Mouse (Mus musculus) CH12.LX (cell line): ENCODE results near the gene Abca17. TPM values are rescaled to one million over a fixed set of nuclear protein-coding genes. Genes with fewer than 3 reads are reported as not detected.
A peak's percentile ranks its signal among the peaks of the same experiment; 100 is the strongest.

ENCODE experiments used
- DNase-seq: peaks from one replicate; pipeline ENCODE4 v3.0.0-alpha.2; 2013; ENCODE audit errors: extremely low read depth
- H3K27ac ChIP-seq: 2 replicates; pipeline ENCODE4 v1.5.1; 2012; ENCODE audit warnings: low read depth, mild to moderate bottlenecking, control low read depth, moderate library complexity; ENCODE audit not compliant: insufficient read depth
- H3K27me3 ChIP-seq: replicated peaks from 2 replicates; pipeline ENCODE3; 2012; ENCODE audit warnings: inconsistent platforms
- H3K36me3 ChIP-seq, 2 experiments: replicated peaks in 1 of 2; 2 replicates each; pipeline versions ENCODE3 to v1.6.1; 2012; ENCODE audit warnings: inconsistent platforms in 1 of 2, low read length in 1 of 2, mild to moderate bottlenecking in 1 of 2, mixed read lengths in 1 of 2, moderate library complexity in 1 of 2; ENCODE audit not compliant: control insufficient read depth in 1 of 2, insufficient read depth in 1 of 2
- H3K4me1 ChIP-seq, 2 experiments: 2 replicates each; pipeline ENCODE4 v1.6.1; 2012; ENCODE audit warnings: inconsistent platforms in 1 of 2, moderate library complexity in 1 of 2; ENCODE audit not compliant: insufficient read depth in 2 of 2, control insufficient read depth in 1 of 2
- H3K4me2 ChIP-seq: 2 replicates; pipeline ENCODE4 v1.6.1; 2012; ENCODE audit warnings: low read depth, mild to moderate bottlenecking, control low read depth; ENCODE audit not compliant: poor library complexity, insufficient read depth, severe bottlenecking
- H3K4me3 ChIP-seq, 3 experiments: fragments of 150-350 bp in 1 of 3; sonication (generic) in 1 of 3; replicated peaks in 1 of 3; 2 replicates each; pipeline versions ENCODE3 to v1.5.1; 2011 to 2012; ENCODE audit warnings: low read depth in 2 of 3, low read length in 2 of 3, mild to moderate bottlenecking in 2 of 3, moderate library complexity in 2 of 3, control low read depth in 1 of 3, improper control_type of control experiment in 1 of 3, inconsistent platforms in 1 of 3, mixed read lengths in 1 of 3; ENCODE audit not compliant: poor library complexity in 1 of 3
- H3K79me2 ChIP-seq: replicated peaks from 2 replicates; pipeline ENCODE4 v1.6.1; 2012; ENCODE audit warnings: mild to moderate bottlenecking, moderate library complexity; ENCODE audit not compliant: control insufficient read depth, poor library complexity, insufficient read depth, severe bottlenecking; ENCODE audit errors: extremely low read depth
- H3K9ac ChIP-seq: 2 replicates; pipeline ENCODE4 v1.6.1; 2012; ENCODE audit warnings: low read depth, mild to moderate bottlenecking, control low read depth, moderate library complexity; ENCODE audit not compliant: insufficient read depth
- H3K9me3 ChIP-seq: replicated peaks from 2 replicates; pipeline ENCODE3; 2012; ENCODE audit warnings: low read length, inconsistent platforms, mixed read lengths
- CHD2 ChIP-seq: IDR thresholded peaks from 2 replicates; pipeline ENCODE4 v1.6.1; 2011; ENCODE audit warnings: low read length, improper control_type of control experiment
- CTCF ChIP-seq, 2 experiments: IDR thresholded peaks in 1 of 2; conservative IDR thresholded peaks in 1 of 2; 2 replicates each; pipeline ENCODE4 v1.5.1; 2011 to 2012; ENCODE audit warnings: low read depth in 2 of 2, low read length in 2 of 2, improper control_type of control experiment in 1 of 2, inconsistent platforms in 1 of 2, mild to moderate bottlenecking in 1 of 2, moderate library complexity in 1 of 2
- E2F4 ChIP-seq: IDR thresholded peaks from 2 replicates; pipeline ENCODE4 v1.6.1; 2011; ENCODE audit warnings: low read depth, low read length, improper control_type of control experiment; ENCODE audit not compliant: insufficient replicate concordance
- GABPA ChIP-seq: IDR thresholded peaks from 2 replicates; pipeline ENCODE4 v1.6.1; 2012; ENCODE audit warnings: low read depth, low read length, improper control_type of control experiment, inconsistent platforms; ENCODE audit not compliant: insufficient replicate concordance
- HCFC1 ChIP-seq: IDR thresholded peaks from 2 replicates; pipeline ENCODE4 v1.6.1; 2012; ENCODE audit warnings: low read depth, mild to moderate bottlenecking, inconsistent platforms, low read length, improper control_type of control experiment
- IRF4 ChIP-seq: IDR thresholded peaks from 2 replicates; pipeline ENCODE4 v1.6.1; 2014; ENCODE audit warnings: low read depth, mild to moderate bottlenecking, inconsistent platforms, low read length, improper control_type of control experiment
- JUND ChIP-seq: conservative IDR thresholded peaks from 2 replicates; pipeline ENCODE4 v1.6.1; 2011; ENCODE audit warnings: low read depth, low read length, improper control_type of control experiment
- MAX ChIP-seq: IDR thresholded peaks from 2 replicates; pipeline ENCODE4 v1.6.1; 2011; ENCODE audit warnings: low read length, improper control_type of control experiment
- MYC ChIP-seq: IDR thresholded peaks from 2 replicates; pipeline ENCODE4 v1.6.1; 2011; ENCODE audit warnings: low read depth, mild to moderate bottlenecking, improper control_type of control experiment, low read length
- NELFE ChIP-seq: IDR thresholded peaks from 2 replicates; pipeline ENCODE4 v1.6.1; 2011; ENCODE audit warnings: low read depth, low read length, improper control_type of control experiment
- POLR2A ChIP-seq: IDR thresholded peaks from 2 replicates; pipeline ENCODE4 v1.6.1; 2011; ENCODE audit warnings: low read depth, mild to moderate bottlenecking, improper control_type of control experiment, low read length
- SIN3A ChIP-seq: IDR thresholded peaks from 2 replicates; pipeline ENCODE4 v1.6.1; 2012; ENCODE audit warnings: low read length, improper control_type of control experiment, inconsistent platforms
- TBP ChIP-seq: conservative IDR thresholded peaks from 2 replicates; pipeline ENCODE4 v1.6.1; 2011; ENCODE audit warnings: low read depth, low read length, improper control_type of control experiment
- TCF12 ChIP-seq: IDR thresholded peaks from 2 replicates; pipeline ENCODE4 v1.6.1; 2014; ENCODE audit warnings: low read depth, mild to moderate bottlenecking, inconsistent platforms, low read length, improper control_type of control experiment
- UBTF ChIP-seq: IDR thresholded peaks from 2 replicates; pipeline ENCODE4 v1.6.1; 2012; ENCODE audit warnings: low read depth, mild to moderate bottlenecking, inconsistent platforms, low read length, improper control_type of control experiment, moderate library complexity
- dilution Hi-C: fragments of 300-500 bp; cut with MboI; formaldehyde crosslinking; loops from 2 replicates; pipeline ENCODE4 v1.14.3; 2020; ENCODE audit warnings: low sequenced_read_pairs; ENCODE audit not compliant: extremely low pct_unique_long_range_greater_than_20kb, extremely low pct_ligation_motif_present
- in situ Hi-C: fragments of 300-500 bp; cut with MboI; formaldehyde crosslinking; loops from 3 replicates; pipeline ENCODE4 v1.14.3; 2019; ENCODE audit warnings: low sequenced_read_pairs, low pct_ligation_motif_present, low pct_unique_long_range_greater_than_20kb, mixed read lengths
- polyA plus RNA-seq: library from polyadenylated mRNA; unstranded; fragments of >175 nt; gene quantifications from 2 replicates; pipeline ENCODE4 v1.2.1, GENCODE M21; 2012; ENCODE audit warnings: low read depth; ENCODE audit not compliant: insufficient read length
- total RNA-seq, 2 experiments: library from RNA; depleted of rRNA; stranded (reverse); fragments of 300-350 nt in 1 of 2; fragments of >200 nt in 1 of 2; gene quantifications; 2 replicates each; pipeline ENCODE4 v1.2.3; 2012 to 2014

Gene Abca17
- total and polyA plus RNA-seq, 3 experiments, result not detected

DNA sequence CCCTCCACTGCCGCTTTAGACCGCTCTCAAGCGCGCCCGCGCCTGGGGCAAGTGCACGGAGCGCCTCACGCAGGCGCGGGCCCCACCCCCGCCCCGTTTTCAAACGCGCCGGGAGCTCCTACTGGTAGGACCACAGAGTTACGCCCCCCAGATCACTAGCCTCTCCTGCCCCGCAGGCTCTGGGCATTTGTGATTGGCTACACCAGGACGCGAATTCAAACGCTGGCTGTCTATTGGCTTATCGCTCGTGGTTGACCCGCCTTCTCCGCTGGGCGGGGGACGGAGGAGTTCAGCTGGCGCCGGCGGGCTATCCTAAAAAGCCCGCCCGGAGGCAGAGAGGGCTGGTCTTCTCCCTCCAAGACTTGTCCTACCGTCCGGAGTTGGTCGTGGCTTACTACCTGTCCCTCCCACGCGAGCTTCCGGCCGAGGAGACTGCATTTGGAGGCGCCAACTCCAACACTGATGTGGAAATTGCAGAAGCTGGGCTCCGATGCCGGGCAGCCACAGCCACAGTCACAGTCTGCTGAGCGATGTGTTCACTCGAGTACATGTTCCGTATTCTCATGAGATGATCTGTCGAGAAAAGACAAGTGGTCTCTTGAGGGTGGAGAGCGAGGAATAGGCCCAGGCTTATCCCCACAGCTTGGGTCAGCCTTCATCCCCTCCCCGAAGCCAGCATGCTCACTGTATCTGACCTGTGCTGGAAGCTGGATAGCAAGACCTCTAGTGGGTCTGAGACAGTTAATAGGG, 99.4 kb downstream of the Abca17 start, which contains the start of gene Ccnf (continued):
- no peak for TF ChIP-seq GABPA
- TF ChIP-seq UBTF, result no peak
- TF ChIP-seq MYC, result no peak
- TF ChIP-seq IRF4, result peak; percentile 26
- TF ChIP-seq CHD2, result peak; percentile 92
- TF ChIP-seq MAX, result peak; percentile 54; the same call in 1 of the 2 replicates
- TF ChIP-seq SIN3A, result peak; percentile 89
- TF ChIP-seq TCF12, result peak; percentile 83
- peak; percentile 79; the same call in 1 of the 2 replicates for TF ChIP-seq E2F4
- peak; percentile 53; the same call in 1 of the 2 replicates for TF ChIP-seq TBP
- TF ChIP-seq HCFC1, result peak; percentile 41; the same call in 1 of the 2 replicates

DNA sequence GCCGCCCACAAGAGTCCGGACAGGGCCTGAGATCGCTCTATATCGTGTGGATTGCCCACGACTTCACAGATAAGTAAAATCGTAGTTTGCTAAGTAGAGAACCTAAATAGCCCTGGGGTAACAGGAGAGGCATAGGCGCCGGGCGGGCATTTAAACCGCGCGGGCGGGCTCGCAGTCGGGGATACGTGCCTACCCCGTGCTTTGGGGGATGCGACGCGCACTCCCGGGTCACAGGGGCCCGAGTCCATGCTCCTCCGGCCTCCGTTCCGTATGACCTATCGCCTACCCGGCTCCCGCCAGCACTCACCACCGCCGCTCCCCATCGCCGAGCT, 99.9 kb downstream of the Abca17 start:
- dilution Hi-C loops, result no loop called here
- no peaks in the 10 kb centered on the region for H3K9me3 ChIP-seq

DNA sequence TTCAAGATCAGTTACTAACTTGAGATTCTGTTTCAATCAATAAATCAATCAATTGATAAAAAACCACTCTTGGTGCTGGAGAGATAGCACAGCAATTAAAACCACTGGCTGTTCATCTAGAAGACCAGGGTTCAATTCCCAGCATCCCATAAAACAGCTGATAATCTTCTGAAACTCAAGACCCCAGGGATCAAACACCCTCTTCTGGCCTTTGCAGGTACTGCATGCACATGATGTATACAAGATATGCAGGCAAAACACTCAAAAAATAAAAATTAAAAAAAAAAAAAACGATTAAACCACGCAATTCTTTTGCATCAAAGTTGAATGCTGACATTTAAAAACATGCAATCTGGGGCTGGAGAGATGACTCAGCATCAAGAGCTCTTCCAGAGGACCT, 102.2 kb downstream of the Abca17 start:
- Histone ChIP-seq H3K9ac (no peak overlapping the region), H3K27me3 (no peaks in the 10 kb centered on the region), H3K4me3 (no peak overlapping the region), H3K36me3 (peaks cover 33 to 45% of the 10 kb centered on the region in 2 experiments), H3K4me1 (peaks cover 5 to 22% of the 10 kb centered on the region in 2 experiments; a peak in 3 of 4 replicates), H3K9me3 (peaks cover 13% of the 10 kb centered on the region), H3K4me2 (no peak overlapping the region), H3K79me2 (peaks cover 15% of the 10 kb centered on the region), H3K27ac (no peak overlapping the region)
- peak; percentile 30 for DNase-seq
- in situ Hi-C loops, result no loop called here
- TF ChIP-seq JUND (no peak), CTCF (conservative IDR thresholded peaks at IDR 0.05 in 1 of 2, IDR thresholded peaks at IDR 0.05 in 1 of 2; ENCODE audit: low read depth in 2 of 2, low read length in 2 of 2) (peak; percentile 23 to 27; a peak in 1 of 4 replicates)
- dilution Hi-C loops, result no loop called here

More for the DNA sequence above, 99.9 kb downstream of the Abca17 start:
- peaks cover 5 to 22% of the 10 kb centered on the region in 2 experiments; a peak in 3 of 4 replicates for H3K4me1 ChIP-seq
- TF ChIP-seq POLR2A (no peak), NELFE (0 out of 2 replicates have a peak, but pooled peaks have one; percentile 91)
- no peaks in the 10 kb centered on the region for H3K27me3 ChIP-seq
- DNase-seq, result peak; percentile 18
- peak overlapping the region; percentile 97 for H3K4me2 ChIP-seq
- H3K36me3 ChIP-seq, result peaks cover 15 to 27% of the 10 kb centered on the region in 2 experiments
- no peak overlapping the region; the same call in 1 of the 2 replicates for H3K27ac ChIP-seq
- in situ Hi-C loops, result no loop called here
- peaks cover 15% of the 10 kb centered on the region for H3K79me2 ChIP-seq
- H3K9ac ChIP-seq, result peak overlapping the region; percentile 76
- peak overlapping the region; percentile 73 to 93 (median 81) for H3K4me3 ChIP-seq
